Mouse (Mus musculus) liver, embryonic 16.5 days (tissue): ENCODE data around the gene Hkdc1. TPM values are rescaled to one million over a fixed set of nuclear protein-coding genes. Genes with fewer than 3 reads are reported as not detected.

ENCODE experiments used
- ATAC-seq: fragments of 200-750 bp; cut with Nextera tagmentation; 2 replicates; pipeline ENCODE4 v1.8.0; 2017; ENCODE audit warnings: low read depth, mild to moderate bottlenecking, moderate number of reproducible peaks, moderate library complexity
- H3K27ac ChIP-seq: fragments of 300-500 bp; sonication (generic); 2 replicates; pipeline ENCODE4 v1.5.1; 2014; ENCODE audit warnings: mild to moderate bottlenecking, low read length
- H3K27me3 ChIP-seq: fragments of 300-500 bp; sonication (generic); 2 replicates; pipeline ENCODE4 v1.6.1; 2014; ENCODE audit warnings: low read depth, low read length, mixed read lengths; ENCODE audit not compliant: control insufficient read depth, insufficient read depth
- H3K36me3 ChIP-seq: fragments of 300-500 bp; sonication (generic); 2 replicates; pipeline ENCODE4 v1.6.1; 2014; ENCODE audit warnings: mild to moderate bottlenecking; ENCODE audit not compliant: control insufficient read depth, insufficient read depth
- H3K4me1 ChIP-seq: fragments of 300-500 bp; sonication (generic); 2 replicates; pipeline ENCODE4 v1.6.1; 2014; ENCODE audit warnings: low read depth, low read length, mixed read lengths; ENCODE audit not compliant: control insufficient read depth
- H3K4me2 ChIP-seq: fragments of 300-500 bp; sonication (generic); 2 replicates; pipeline ENCODE4 v1.6.1; 2014; ENCODE audit warnings: low read depth, low read length, mixed read lengths
- H3K4me3 ChIP-seq: fragments of 300-500 bp; sonication (generic); 2 replicates; pipeline ENCODE4 v1.5.1; 2014; ENCODE audit warnings: low read depth, mild to moderate bottlenecking, low read length
- H3K9ac ChIP-seq: fragments of 300-500 bp; sonication (generic); 2 replicates; pipeline ENCODE4 v1.6.1; 2014; ENCODE audit warnings: low read depth, low read length
- H3K9me3 ChIP-seq: fragments of 300-500 bp; sonication (generic); replicated peaks from 2 replicates; pipeline ENCODE4 v1.6.1; 2016; ENCODE audit warnings: low read length; ENCODE audit not compliant: control insufficient read depth
- WGBS: fragments of 180-500 bp; shearing (Covaris S2); extraction: QIAGEN DNeasy Blood & Tissue Kit; methylation state at CpG from one replicate; pipeline ENCODE4 v1.1.7; 2014; ENCODE audit not compliant: insufficient replicate concordance; 5-methylcytosine and 5-hydroxymethylcytosine counted together
- polyA plus RNA-seq: library from polyadenylated mRNA; unstranded; fragments of >200 nt; fragmentation: Nextera tagmentation; extraction: Ambion mirVana; gene quantifications from 2 replicates; pipeline ENCODE4 v1.2.1, GENCODE M21; 2015

The Hkdc1 gene
- polyA plus RNA-seq, 1 experiment from 2014 or later = 14.0 TPM

- no peak; the same call in 1 of the 2 replicates for ATAC-seq
- 7% methylated on average over 5 of the region's 5 CpGs for WGBS
These were observed 11.3 kb downstream of the Hkdc1 start for GRCm38 (mm10) chr10:62410943-62411342.

DNA sequence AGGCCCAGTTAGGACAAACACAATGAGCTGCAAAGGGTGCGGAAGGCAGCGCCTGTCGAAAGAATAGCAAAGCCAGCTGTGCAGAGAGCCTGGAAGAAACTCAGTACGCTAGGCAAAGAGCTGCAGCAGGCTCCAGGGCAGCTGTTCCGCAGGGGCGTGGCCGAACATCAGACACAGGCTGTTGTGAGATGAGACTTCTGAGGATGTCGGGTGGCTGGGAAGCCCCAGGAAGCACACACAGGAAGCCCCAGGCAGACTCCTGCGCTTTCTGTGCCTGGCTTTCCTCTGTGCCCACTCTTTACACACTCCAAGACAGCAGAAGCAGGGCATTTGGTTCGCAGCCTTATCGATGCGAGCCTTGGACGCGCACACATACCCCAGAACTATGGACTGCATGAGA is 17.4 kb downstream of the Hkdc1 start:
- Histone ChIP-seq H3K4me1 (no peaks in the 10 kb centered on the region), H3K9ac (no peak overlapping the region), H3K27me3 (no peaks in the 10 kb centered on the region), H3K4me3 (no peak overlapping the region), H3K9me3 (no peaks in the 10 kb centered on the region), H3K4me2 (no peak overlapping the region), H3K36me3 (no peaks in the 10 kb centered on the region), H3K27ac (no peak overlapping the region)
- no peak for ATAC-seq
- WGBS = 52% methylated on average over 14 of the region's 14 CpGs

More at GRCm38 (mm10) chr10:62410943-62411342, 11.3 kb downstream of the Hkdc1 start:
- Histone ChIP-seq H3K4me2 (no peak overlapping the region), H3K9me3 (no peaks in the 10 kb centered on the region), H3K4me3 (no peak overlapping the region), H3K9ac (no peak overlapping the region), H3K27me3 (no peaks in the 10 kb centered on the region), H3K27ac (no peak overlapping the region), H3K4me1 (peaks cover 9% of the 10 kb centered on the region; the same call in 1 of the 2 replicates), H3K36me3 (no peaks in the 10 kb centered on the region)

GRCm38 (mm10) chr10:62401641-62402111 is 20.6 kb downstream of the Hkdc1 start:
- Histone ChIP-seq H3K4me1 (no peaks in the 10 kb centered on the region), H3K9me3 (no peaks in the 10 kb centered on the region), H3K4me2 (no peak overlapping the region), H3K27me3 (no peaks in the 10 kb centered on the region), H3K9ac (no peak overlapping the region), H3K36me3 (no peaks in the 10 kb centered on the region), H3K27ac (no peak overlapping the region), H3K4me3 (no peak overlapping the region)
- WGBS = 76% methylated on average over 19 of the region's 19 CpGs
- ATAC-seq = no peak

GRCm38 (mm10) chr10:62383011-62383410 is 39.3 kb downstream of the Hkdc1 start:
- H3K27ac ChIP-seq = no peak overlapping the region
- ATAC-seq = no peak

DNA sequence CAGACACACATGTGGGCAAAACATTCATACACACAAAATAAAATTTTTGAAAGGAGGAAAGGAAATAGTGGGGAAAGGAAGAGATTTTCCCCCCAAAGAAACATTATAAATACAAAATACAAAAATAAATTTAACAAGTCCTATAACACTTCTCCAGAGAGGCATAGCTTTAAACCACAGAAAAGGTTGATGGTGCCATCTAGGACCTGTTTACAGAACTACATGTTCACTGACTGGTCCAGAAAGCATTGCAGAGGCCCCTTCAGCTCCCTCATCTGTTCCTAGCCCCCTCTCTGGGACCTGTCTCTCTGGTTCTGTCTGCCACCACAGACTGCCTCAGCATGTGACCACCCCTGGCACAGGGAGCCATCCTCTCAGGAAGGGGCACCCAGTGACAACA is 41.4 kb downstream of the Hkdc1 start:
- ATAC-seq = no peak
- Histone ChIP-seq H3K4me3 (no peak overlapping the region), H3K36me3 (no peaks in the 10 kb centered on the region), H3K4me1 (no peaks in the 10 kb centered on the region), H3K9me3 (no peaks in the 10 kb centered on the region), H3K27ac (no peak overlapping the region), H3K4me2 (no peak overlapping the region), H3K27me3 (no peaks in the 10 kb centered on the region), H3K9ac (no peak overlapping the region)

More at GRCm38 (mm10) chr10:62383011-62383410, 39.3 kb downstream of the Hkdc1 start:
- WGBS = 53% methylated on average over 3 of the region's 3 CpGs
- H3K27me3 ChIP-seq = no peaks in the 10 kb centered on the region
- H3K9me3 ChIP-seq = no peaks in the 10 kb centered on the region
- no peaks in the 10 kb centered on the region for H3K36me3 ChIP-seq
- no peak overlapping the region for H3K9ac ChIP-seq
- H3K4me3 ChIP-seq = no peak overlapping the region
- H3K4me2 ChIP-seq = no peak overlapping the region
- H3K4me1 ChIP-seq = no peaks in the 10 kb centered on the region

- no peak for ATAC-seq
- Histone ChIP-seq H3K36me3 (no peaks in the 10 kb centered on the region), H3K9me3 (no peaks in the 10 kb centered on the region), H3K4me1 (no peaks in the 10 kb centered on the region), H3K9ac (no peak within 1 kb of the TSS), H3K27ac (no peak within 1 kb of the TSS), H3K4me3 (no peak within 1 kb of the TSS), H3K27me3 (no peaks in the 10 kb centered on the region), H3K4me2 (no peak within 1 kb of the TSS)
- 64% methylated on average over 1 of the region's 1 CpGs for WGBS
These were observed 42.5 kb downstream of the Hkdc1 start, which contains the start of gene Hk1 for GRCm38 (mm10) chr10:62379808-62380207. Gene Hk1, minus strand, starts transcription at chr10:62379908.

- WGBS = 73% methylated on average over 7 of the region's 7 CpGs
These were observed 63.5 kb downstream of the Hkdc1 start for GRCm38 (mm10) chr10:62358827-62359226.

GRCm38 (mm10) chr10:62356105-62356730 is 66.1 kb downstream of the Hkdc1 start:
- Histone ChIP-seq H3K27me3 (no peaks in the 10 kb centered on the region), H3K4me3 (no peak overlapping the region), H3K4me1 (no peaks in the 10 kb centered on the region), H3K4me2 (no peak overlapping the region), H3K36me3 (no peaks in the 10 kb centered on the region), H3K9ac (no peak overlapping the region), H3K27ac (no peak overlapping the region), H3K9me3 (no peaks in the 10 kb centered on the region)
- WGBS = 70% methylated on average over 17 of the region's 17 CpGs
- no peak for ATAC-seq

More at GRCm38 (mm10) chr10:62358827-62359226, 63.5 kb downstream of the Hkdc1 start:
- Histone ChIP-seq H3K9ac (no peak overlapping the region), H3K4me1 (no peaks in the 10 kb centered on the region), H3K4me2 (no peak overlapping the region), H3K36me3 (no peaks in the 10 kb centered on the region), H3K27me3 (no peaks in the 10 kb centered on the region), H3K9me3 (no peaks in the 10 kb centered on the region), H3K27ac (no peak overlapping the region), H3K4me3 (no peak overlapping the region)
- no peak for ATAC-seq

- peaks cover 37% of the 10 kb centered on the region for H3K4me1 ChIP-seq
- H3K36me3 ChIP-seq = no peaks in the 10 kb centered on the region
- ATAC-seq = no peak
- WGBS = 38% methylated on average over 5 of the region's 5 CpGs
- peak overlapping the region; percentile 22; the same call in 1 of the 2 replicates for H3K9ac ChIP-seq
- H3K27me3 ChIP-seq = no peaks in the 10 kb centered on the region
- no peaks in the 10 kb centered on the region for H3K9me3 ChIP-seq
- H3K4me2 ChIP-seq = peak overlapping the region; percentile 56
- H3K27ac ChIP-seq = peak overlapping the region; percentile 75
- H3K4me3 ChIP-seq = no peak overlapping the region
These were observed 77.1 kb downstream of the Hkdc1 start for GRCm38 (mm10) chr10:62345147-62345546.
